Mouse (Mus musculus) megakaryocyte, embryonic 14.5 days (primary cell): ENCODE data around the gene Fbn1. TPM values are rescaled to one million over a fixed set of nuclear protein-coding genes. Genes with fewer than 3 reads are reported as not detected.
A peak's percentile ranks its signal among the peaks of the same experiment; 100 is the strongest.

Experiments
- H3K27me3 ChIP-seq: replicated peaks from 2 replicates; pipeline ENCODE3; 2012; ENCODE audit warnings: inconsistent platforms
- H3K36me3 ChIP-seq: replicated peaks from 2 replicates; pipeline ENCODE3; 2012; ENCODE audit warnings: low read length, inconsistent platforms, mixed read lengths
- H3K4me1 ChIP-seq: 2 replicates; pipeline ENCODE4 v1.6.1; 2012; ENCODE audit warnings: inconsistent platforms
- H3K4me3 ChIP-seq: replicated peaks from 2 replicates; pipeline ENCODE3; 2012; ENCODE audit warnings: moderate library complexity, mild to moderate bottlenecking, inconsistent platforms
- H3K9me3 ChIP-seq: 2 replicates; pipeline ENCODE4 v1.6.1; 2012; ENCODE audit warnings: inconsistent platforms
- FLI1 ChIP-seq: IDR thresholded peaks from 2 replicates; pipeline ENCODE4 v1.6.1; 2012; ENCODE audit warnings: low read length, inconsistent platforms, mixed read lengths
- GATA1 ChIP-seq: IDR thresholded peaks from 3 replicates; pipeline ENCODE4 v1.6.1; 2012; ENCODE audit warnings: mixed read lengths, low read length, inconsistent platforms, borderline replicate concordance
- polyA plus RNA-seq: library from polyadenylated mRNA; stranded (reverse); fragments of >175 nt; gene quantifications from 2 replicates; pipeline ENCODE4 v1.2.3, GENCODE M21; 2012; ENCODE audit warnings: low replicate concordance; ENCODE audit not compliant: insufficient read depth

The Fbn1 gene
- polyA plus RNA-seq, 1 experiment, result not detected

GRCm38 (mm10) chr2:125330506-125330905 is 177.3 kb downstream of the Fbn1 start:
- H3K4me1 ChIP-seq, result peaks cover 30% of the 10 kb centered on the region
- no peaks in the 10 kb centered on the region for H3K36me3 ChIP-seq
- no peaks in the 10 kb centered on the region for H3K9me3 ChIP-seq
- no peak for TF ChIP-seq GATA1
- TF ChIP-seq FLI1, result no peak
- H3K27me3 ChIP-seq, result peaks cover 23% of the 10 kb centered on the region
- H3K4me3 ChIP-seq, result peak overlapping the region; percentile 78

DNA sequence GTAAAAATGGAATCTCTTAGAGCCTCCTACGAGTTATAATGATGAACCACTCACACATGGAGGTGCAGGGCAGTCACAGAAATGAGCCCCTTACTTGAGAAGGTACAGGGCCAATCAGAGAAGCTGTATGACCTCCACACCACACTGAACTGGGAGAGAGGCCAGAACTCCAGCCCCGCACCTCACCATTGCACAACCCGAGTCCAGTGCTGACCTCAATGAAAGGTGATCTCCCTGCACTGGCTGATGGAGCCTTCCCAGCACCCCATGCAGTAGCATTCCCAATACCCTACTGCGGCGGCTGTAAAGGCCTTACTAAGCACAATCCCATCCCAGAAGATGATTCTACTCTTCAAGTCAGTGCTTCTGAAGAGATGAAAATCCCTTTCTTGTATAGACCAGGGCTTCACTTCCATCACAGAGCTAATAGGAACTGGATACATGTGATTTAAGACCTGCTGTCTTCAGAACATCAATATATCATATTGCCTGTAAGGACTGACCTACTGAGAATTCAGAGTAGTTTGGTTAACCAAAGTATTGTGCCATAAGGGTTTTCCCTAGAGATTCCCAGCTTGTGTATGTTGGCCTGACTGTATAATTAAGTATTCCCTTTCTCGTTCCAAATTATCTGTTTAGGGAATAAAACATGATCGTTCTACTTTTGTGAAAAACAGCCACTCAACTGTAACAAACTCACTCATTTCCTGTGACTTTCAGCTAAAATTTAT is 182.5 kb downstream of the Fbn1 start:
- Histone ChIP-seq H3K27me3 (peaks cover 26% of the 10 kb centered on the region), H3K4me3 (no peak overlapping the region), H3K9me3 (no peaks in the 10 kb centered on the region), H3K36me3 (no peaks in the 10 kb centered on the region), H3K4me1 (peaks cover 18% of the 10 kb centered on the region)
- TF ChIP-seq GATA1, result no peak
- no peak for TF ChIP-seq FLI1

- H3K4me1 ChIP-seq, result peaks cover 16% of the 10 kb centered on the region
- peaks cover 26% of the 10 kb centered on the region for H3K27me3 ChIP-seq
- TF ChIP-seq FLI1, result no peak
- TF ChIP-seq GATA1, result no peak
- no peaks in the 10 kb centered on the region for H3K36me3 ChIP-seq
- H3K9me3 ChIP-seq, result no peaks in the 10 kb centered on the region
- H3K4me3 ChIP-seq, result no peak overlapping the region
Observed at GRCm38 (mm10) chr2:125324455-125324854, 183.3 kb downstream of the Fbn1 start.

- Histone ChIP-seq H3K4me1 (peaks cover 25% of the 10 kb centered on the region), H3K9me3 (no peaks in the 10 kb centered on the region), H3K36me3 (no peaks in the 10 kb centered on the region), H3K27me3 (peaks cover 24% of the 10 kb centered on the region), H3K4me3 (no peak overlapping the region)
- no peak for TF ChIP-seq FLI1
- no peak for TF ChIP-seq GATA1
Observed at GRCm38 (mm10) chr2:125323347-125323746, 184.4 kb downstream of the Fbn1 start.

DNA sequence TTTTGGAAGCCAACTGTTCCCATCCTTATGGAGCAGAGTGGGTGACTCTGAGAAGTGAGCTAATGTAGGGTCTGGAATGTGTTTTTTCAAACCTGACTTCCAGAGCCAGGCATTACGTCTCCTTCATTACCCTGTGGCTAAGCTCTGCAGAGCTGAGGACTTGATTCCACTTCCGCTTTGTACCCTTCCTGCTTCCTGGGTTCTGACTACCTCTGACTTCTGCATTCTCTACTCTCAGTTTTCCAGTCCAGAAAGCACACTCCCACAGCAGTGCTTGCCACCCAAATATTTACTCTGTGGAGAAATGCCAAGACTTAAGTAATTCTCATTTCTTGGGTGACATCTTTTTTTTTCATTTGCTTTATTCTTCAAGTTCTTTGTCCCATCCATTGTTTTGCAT is 185.2 kb downstream of the Fbn1 start:
- Histone ChIP-seq H3K4me3 (no peak overlapping the region), H3K27me3 (peaks cover 24% of the 10 kb centered on the region), H3K4me1 (peaks cover 33% of the 10 kb centered on the region), H3K9me3 (no peaks in the 10 kb centered on the region), H3K36me3 (no peaks in the 10 kb centered on the region)
- TF ChIP-seq GATA1, result no peak
- no peak for TF ChIP-seq FLI1

GRCm38 (mm10) chr2:125321071-125321470 is 186.7 kb downstream of the Fbn1 start:
- Histone ChIP-seq H3K4me3 (no peak overlapping the region), H3K9me3 (no peaks in the 10 kb centered on the region), H3K4me1 (peaks cover 33% of the 10 kb centered on the region), H3K36me3 (no peaks in the 10 kb centered on the region), H3K27me3 (peaks cover 30% of the 10 kb centered on the region)
- no peak for TF ChIP-seq GATA1

DNA sequence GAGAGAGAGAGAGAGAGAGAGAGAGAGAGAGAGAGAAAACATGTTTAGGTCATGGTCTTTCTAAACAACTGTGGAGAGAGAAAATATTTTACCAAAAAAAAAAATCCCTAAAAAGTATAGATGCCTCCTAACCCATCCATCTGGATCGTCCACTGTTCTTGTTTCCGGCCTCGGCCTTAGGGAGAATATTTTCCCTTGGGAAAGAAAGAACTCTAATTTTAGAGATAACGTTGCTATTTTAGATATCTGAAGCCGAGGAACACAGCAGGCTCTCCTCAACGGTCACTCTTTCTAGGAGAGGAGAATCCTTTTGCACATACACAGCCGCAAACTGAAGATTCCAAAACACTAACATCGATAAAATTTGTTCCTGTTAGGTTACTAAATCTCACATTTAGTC is 188.1 kb downstream of the Fbn1 start:
- no peak overlapping the region for H3K4me3 ChIP-seq
- H3K36me3 ChIP-seq, result no peaks in the 10 kb centered on the region
- TF ChIP-seq FLI1 (no peak), GATA1 (no peak)
- H3K27me3 ChIP-seq, result peaks cover 27% of the 10 kb centered on the region
- no peaks in the 10 kb centered on the region for H3K9me3 ChIP-seq
- peaks cover 33% of the 10 kb centered on the region for H3K4me1 ChIP-seq

GRCm38 (mm10) chr2:125318371-125319061 is 189.3 kb downstream of the Fbn1 start:
- H3K36me3 ChIP-seq, result no peaks in the 10 kb centered on the region
- H3K4me3 ChIP-seq, result no peak overlapping the region
- H3K4me1 ChIP-seq, result peaks cover 33% of the 10 kb centered on the region
- H3K27me3 ChIP-seq, result peaks cover 31% of the 10 kb centered on the region
- TF ChIP-seq FLI1 (no peak), GATA1 (no peak; the same call in 2 of the 3 replicates)
- no peaks in the 10 kb centered on the region for H3K9me3 ChIP-seq

GRCm38 (mm10) chr2:125315203-125315602 is 192.6 kb downstream of the Fbn1 start:
- H3K36me3 ChIP-seq, result no peaks in the 10 kb centered on the region
- H3K9me3 ChIP-seq, result no peaks in the 10 kb centered on the region
- peaks cover 27% of the 10 kb centered on the region for H3K27me3 ChIP-seq
- no peak for TF ChIP-seq GATA1
- TF ChIP-seq FLI1, result no peak
- H3K4me1 ChIP-seq, result peaks cover 17% of the 10 kb centered on the region
- no peak overlapping the region for H3K4me3 ChIP-seq
